ENCODE assay signal across 22 mouse cellular contexts in genomic region chr17:31571689-31572088, GRCm38 (mm10). TPM values are rescaled to one million over a fixed set of nuclear protein-coding genes. Genes with fewer than 3 reads are reported as not detected.
A peak's percentile ranks its signal among the peaks of the same experiment; 100 is the strongest.
DNase-seq lines count a peak whose midpoint lies in the region; ATAC-seq and TF ChIP-seq lines count a peak whose summit lies in the region.
"Had no signal": no experiment of that assay in that cellular context is flagged by ENCODE, and none has a peak within 500 bp of the region (broad histone marks: within the 10 kb centered on the region; RNA-seq: fewer than 3 reads in every experiment).

No protein-coding gene starts in this region.

- whole genome bisulfite sequencing in forebrain, postnatal 0 days: 68% methylated on average over 5 of the region's 5 CpGs
- WGBS in forebrain, embryonic 10.5 days: 95% methylated on average over 5 of the region's 5 CpGs
- 82% methylated on average over 5 of the region's 5 CpGs for WGBS in intestine, postnatal 0 days
- WGBS in intestine, embryonic 16.5 days: 82% methylated on average over 5 of the region's 5 CpGs
- WGBS in liver, postnatal 0 days (ENCODE audit: insufficient replicate concordance): 81% methylated on average over 5 of the region's 5 CpGs
- 85% methylated on average over 5 of the region's 5 CpGs for WGBS in liver, embryonic 12.5 days (ENCODE audit: insufficient replicate concordance)
- WGBS in stomach, postnatal 0 days: 80% methylated on average over 5 of the region's 5 CpGs

- DNase-seq in forebrain, postnatal 0 days: no peak
- DNase-seq in forebrain, embryonic 10.5 days (ENCODE audit: extremely low spot score, low spot score): no peak
- no peak for DNase-seq in liver, postnatal 0 days
- DNase-seq in stomach, postnatal 0 days (ENCODE audit: low spot score): no peak
- DNase-seq: adrenal gland, adult 8-10 months; adrenal gland, postnatal 36 days; B cell, adult 2 months; cerebellum, adult 2 months; cerebellum, postnatal 10 days; gastrocnemius, postnatal 14 days; heart, adult 2 months; heart, postnatal 36 days had no signal

- no peak overlapping the region for H3K4me2 ChIP-seq in forebrain, postnatal 0 days (ENCODE audit: low read depth)
- H3K4me2 ChIP-seq in intestine, postnatal 0 days (replicated peaks; ENCODE audit: low read depth): no peak overlapping the region
- H3K4me2 ChIP-seq in intestine, embryonic 16.5 days (ENCODE audit: low read depth, low read length): no peak overlapping the region
- no peak overlapping the region for H3K4me2 ChIP-seq in liver, postnatal 0 days (ENCODE audit: low read depth, low read length)
- no peak overlapping the region for H3K4me2 ChIP-seq in liver, embryonic 12.5 days
- H3K4me2 ChIP-seq in stomach, postnatal 0 days (replicated peaks; ENCODE audit: low read depth): no peak overlapping the region
- H3K4me2 ChIP-seq: heart, embryonic 11.5 days; heart, embryonic 15.5 days had no signal

- no peak overlapping the region for H3K9ac ChIP-seq in forebrain, postnatal 0 days
- H3K9ac ChIP-seq in intestine, postnatal 0 days (ENCODE audit: low read depth, low read length): no peak overlapping the region
- no peak overlapping the region for H3K9ac ChIP-seq in intestine, embryonic 16.5 days (ENCODE audit: low read depth, low read length)
- H3K9ac ChIP-seq in liver, postnatal 0 days (replicated peaks): no peak overlapping the region
- no peak overlapping the region for H3K9ac ChIP-seq in liver, embryonic 12.5 days
- H3K9ac ChIP-seq in stomach, postnatal 0 days (ENCODE audit: low read length): no peak overlapping the region
- H3K9ac ChIP-seq: heart, embryonic 15.5 days had no signal

- no peak for TF ChIP-seq EP300 in liver, postnatal 0 days (IDR thresholded peaks at IDR 0.05; ENCODE audit: low read depth)
- no peak for TF ChIP-seq EP300 in stomach, postnatal 0 days (optimal IDR thresholded peaks at IDR 0.05)

- 0 out of 2 replicates have a peak, but pooled peaks have one; percentile 10 for ATAC-seq in forebrain, postnatal 0 days
- ATAC-seq in intestine, postnatal 0 days: no peak
- no peak for ATAC-seq in intestine, embryonic 16.5 days
- no peak for ATAC-seq in liver, postnatal 0 days
- ATAC-seq in liver, embryonic 12.5 days: no peak
- ATAC-seq in stomach, postnatal 0 days (ENCODE audit: low FRiP score, low TSS enrichment): no peak
- ATAC-seq: CD4-positive, CD25-positive, alpha-beta regulatory T cell, adult 4 months; forebrain, embryonic 14.5 days; hindbrain, embryonic 16.5 days had no signal

- H3K9me3 ChIP-seq in forebrain, postnatal 0 days (ENCODE audit: low read length): no peaks in the 10 kb centered on the region
- no peaks in the 10 kb centered on the region for H3K9me3 ChIP-seq in forebrain, embryonic 10.5 days
- H3K9me3 ChIP-seq in intestine, postnatal 0 days (ENCODE audit: control insufficient read depth): no peaks in the 10 kb centered on the region
- H3K9me3 ChIP-seq in intestine, embryonic 16.5 days (ENCODE audit: control insufficient read depth, low read length): no peaks in the 10 kb centered on the region
- H3K9me3 ChIP-seq in liver, postnatal 0 days (ENCODE audit: low read length): no peaks in the 10 kb centered on the region
- H3K9me3 ChIP-seq in liver, embryonic 12.5 days (replicated peaks): no peaks in the 10 kb centered on the region
- no peaks in the 10 kb centered on the region for H3K9me3 ChIP-seq in stomach, postnatal 0 days (ENCODE audit: control insufficient read depth, low read length)
- H3K9me3 ChIP-seq: embryonic facial prominence, embryonic 10.5 days; G1E; heart, embryonic 15.5 days had no signal

- no peaks in the 10 kb centered on the region for H3K36me3 ChIP-seq in forebrain, postnatal 0 days (ENCODE audit: insufficient read depth)
- peaks cover 9% of the 10 kb centered on the region for H3K36me3 ChIP-seq in forebrain, embryonic 10.5 days (replicated peaks)
- no peaks in the 10 kb centered on the region for H3K36me3 ChIP-seq in intestine, postnatal 0 days (ENCODE audit: control insufficient read depth, insufficient read depth)
- no peaks in the 10 kb centered on the region for H3K36me3 ChIP-seq in intestine, embryonic 16.5 days (ENCODE audit: control insufficient read depth, insufficient read depth, low read length)
- no peaks in the 10 kb centered on the region for H3K36me3 ChIP-seq in liver, postnatal 0 days (replicated peaks; ENCODE audit: insufficient read depth, low read length)
- peaks cover 8% of the 10 kb centered on the region for H3K36me3 ChIP-seq in liver, embryonic 12.5 days
- no peaks in the 10 kb centered on the region for H3K36me3 ChIP-seq in stomach, postnatal 0 days (ENCODE audit: control insufficient read depth, insufficient read depth, low read length)
- H3K36me3 ChIP-seq: heart, embryonic 15.5 days had no signal

- no peak overlapping the region for H3K27ac ChIP-seq in forebrain, postnatal 0 days (ENCODE audit: low read depth, low read length)
- no peak overlapping the region for H3K27ac ChIP-seq in forebrain, embryonic 10.5 days
- H3K27ac ChIP-seq in intestine, postnatal 0 days (ENCODE audit: low read depth, low read length): no peak overlapping the region
- H3K27ac ChIP-seq in intestine, embryonic 16.5 days (ENCODE audit: low read length): no peak overlapping the region
- no peak overlapping the region for H3K27ac ChIP-seq in liver, postnatal 0 days (ENCODE audit: low read depth)
- H3K27ac ChIP-seq in liver, embryonic 12.5 days: no peak overlapping the region
- no peak overlapping the region for H3K27ac ChIP-seq in stomach, postnatal 0 days (replicated peaks)
- H3K27ac ChIP-seq: embryonic facial prominence, embryonic 10.5 days; heart, adult 2 months; heart, embryonic 15.5 days had no signal

- no peak overlapping the region for H3K4me3 ChIP-seq in forebrain, postnatal 0 days (ENCODE audit: low read depth, low read length)
- H3K4me3 ChIP-seq in forebrain, embryonic 10.5 days: no peak overlapping the region
- H3K4me3 ChIP-seq in intestine, postnatal 0 days (ENCODE audit: low read depth, low read length): no peak overlapping the region
- H3K4me3 ChIP-seq in intestine, embryonic 16.5 days (ENCODE audit: low read length): no peak overlapping the region
- H3K4me3 ChIP-seq in liver, postnatal 0 days (ENCODE audit: low read depth, low read length): no peak overlapping the region
- H3K4me3 ChIP-seq in liver, embryonic 12.5 days: no peak overlapping the region
- H3K4me3 ChIP-seq in stomach, postnatal 0 days (ENCODE audit: low read depth, low read length): no peak overlapping the region
- H3K4me3 ChIP-seq: embryonic facial prominence, embryonic 10.5 days; heart, adult 2 months; heart, embryonic 15.5 days had no signal

- peaks cover 16% of the 10 kb centered on the region for H3K4me1 ChIP-seq in forebrain, postnatal 0 days (ENCODE audit: insufficient read depth)
- H3K4me1 ChIP-seq in forebrain, embryonic 10.5 days: peaks cover 16% of the 10 kb centered on the region
- H3K4me1 ChIP-seq in intestine, postnatal 0 days (replicated peaks; ENCODE audit: control insufficient read depth, insufficient read depth, low read length): peaks cover 7% of the 10 kb centered on the region; the same call in 1 of the 2 replicates
- H3K4me1 ChIP-seq in intestine, embryonic 16.5 days (ENCODE audit: control insufficient read depth, insufficient read depth, low read length): peaks cover 23% of the 10 kb centered on the region
- peaks cover 22% of the 10 kb centered on the region for H3K4me1 ChIP-seq in liver, postnatal 0 days (ENCODE audit: insufficient read depth)
- H3K4me1 ChIP-seq in liver, embryonic 12.5 days: peaks cover 54% of the 10 kb centered on the region
- peaks cover 7% of the 10 kb centered on the region for H3K4me1 ChIP-seq in stomach, postnatal 0 days (replicated peaks; ENCODE audit: control insufficient read depth, insufficient read depth)

- H3K27me3 ChIP-seq in forebrain, postnatal 0 days (ENCODE audit: insufficient read depth, low read length): no peaks in the 10 kb centered on the region
- H3K27me3 ChIP-seq in forebrain, embryonic 10.5 days (ENCODE audit: poor library complexity, severe bottlenecking): no peaks in the 10 kb centered on the region
- H3K27me3 ChIP-seq in intestine, postnatal 0 days (replicated peaks; ENCODE audit: control insufficient read depth, insufficient read depth, low read length): no peaks in the 10 kb centered on the region
- no peaks in the 10 kb centered on the region for H3K27me3 ChIP-seq in intestine, embryonic 16.5 days (replicated peaks; ENCODE audit: control insufficient read depth, insufficient read depth, low read length)
- H3K27me3 ChIP-seq in liver, postnatal 0 days (ENCODE audit: insufficient read depth, low read length): no peaks in the 10 kb centered on the region
- no peaks in the 10 kb centered on the region for H3K27me3 ChIP-seq in liver, embryonic 12.5 days (replicated peaks)
- H3K27me3 ChIP-seq in stomach, postnatal 0 days (ENCODE audit: control insufficient read depth, insufficient read depth, low read length): no peaks in the 10 kb centered on the region
- H3K27me3 ChIP-seq: heart, embryonic 15.5 days had no signal

- TF ChIP-seq CTCF in forebrain, postnatal 0 days (IDR thresholded peaks at IDR 0.05; ENCODE audit: low read depth): peak; percentile 29; the same call in 1 of the 2 replicates
- peak; percentile 31; the same call in 1 of the 2 replicates for TF ChIP-seq CTCF in intestine, postnatal 0 days (IDR thresholded peaks at IDR 0.05; ENCODE audit: low read depth)
- TF ChIP-seq CTCF in liver, postnatal 0 days (IDR thresholded peaks at IDR 0.05; ENCODE audit: low read depth): peak; percentile 19; the same call in 1 of the 2 replicates
- TF ChIP-seq CTCF in stomach, postnatal 0 days (IDR thresholded peaks at IDR 0.05; ENCODE audit: low read depth): peak; percentile 38

RNA-seq across cellular contexts. Expression of gene Pknox1, which starts 7.2 kb away (rescaled TPM):
- 26.1 and 30.6 TPM in 2 replicates for total RNA-seq in forebrain, postnatal 0 days (2014; rRNA removed)
- polyA plus RNA-seq in forebrain, postnatal 0 days (2015; fragmentation: Nextera tagmentation; extraction: Ambion mirVana): 16.7 and 18.5 TPM in 2 replicates
- polyA plus RNA-seq in forebrain, embryonic 10.5 days (2016; fragmentation: Nextera tagmentation; extraction: Ambion mirVana): 18.3 and 19.1 TPM in 2 replicates
- polyA plus RNA-seq in intestine, postnatal 0 days (2015; fragmentation: Nextera tagmentation; extraction: Ambion mirVana): 10.3 and 11.2 TPM in 2 replicates
- polyA plus RNA-seq in intestine, embryonic 16.5 days (2015; fragmentation: Nextera tagmentation; extraction: Ambion mirVana): 25.7 and 27.4 TPM in 2 replicates
- 5.5 and 6.1 TPM in 2 replicates for polyA plus RNA-seq in liver, postnatal 0 days (2015; fragmentation: Nextera tagmentation; extraction: Ambion mirVana)
- polyA plus RNA-seq in liver, embryonic 12.5 days (2016; fragmentation: Nextera tagmentation; extraction: Ambion mirVana): 15.4 and 16.7 TPM in 2 replicates
- 9.5 and 9.8 TPM in 2 replicates for polyA plus RNA-seq in stomach, postnatal 0 days (2015; fragmentation: Nextera tagmentation; extraction: Ambion mirVana)

RNA-seq across cellular contexts. Expression of gene Ndufv3, which starts 51.8 kb away (rescaled TPM):
- 337 and 459 TPM in 2 replicates for total RNA-seq in forebrain, postnatal 0 days (2014; rRNA removed)
- 500 and 583 TPM in 2 replicates for polyA plus RNA-seq in forebrain, postnatal 0 days (2015; fragmentation: Nextera tagmentation; extraction: Ambion mirVana)
- 214 and 224 TPM in 2 replicates for polyA plus RNA-seq in forebrain, embryonic 10.5 days (2016; fragmentation: Nextera tagmentation; extraction: Ambion mirVana)
- polyA plus RNA-seq in intestine, postnatal 0 days (2015; fragmentation: Nextera tagmentation; extraction: Ambion mirVana): 534 and 558 TPM in 2 replicates
- 467 and 488 TPM in 2 replicates for polyA plus RNA-seq in intestine, embryonic 16.5 days (2015; fragmentation: Nextera tagmentation; extraction: Ambion mirVana)
- polyA plus RNA-seq in liver, postnatal 0 days (2015; fragmentation: Nextera tagmentation; extraction: Ambion mirVana): 213 and 215 TPM in 2 replicates
- polyA plus RNA-seq in liver, embryonic 12.5 days (2016; fragmentation: Nextera tagmentation; extraction: Ambion mirVana): 214 and 215 TPM in 2 replicates
- 334 and 344 TPM in 2 replicates for polyA plus RNA-seq in stomach, postnatal 0 days (2015; fragmentation: Nextera tagmentation; extraction: Ambion mirVana)

RNA-seq across cellular contexts. Expression of gene Wdr4, which starts 51.9 kb away (rescaled TPM):
- 54.4 and 55.7 TPM in 2 replicates for total RNA-seq in forebrain, postnatal 0 days (2014; rRNA removed)
- 28.7 and 31.7 TPM in 2 replicates for polyA plus RNA-seq in forebrain, postnatal 0 days (2015; fragmentation: Nextera tagmentation; extraction: Ambion mirVana)
- polyA plus RNA-seq in forebrain, embryonic 10.5 days (2016; fragmentation: Nextera tagmentation; extraction: Ambion mirVana): 78.5 and 81.3 TPM in 2 replicates
- polyA plus RNA-seq in intestine, postnatal 0 days (2015; fragmentation: Nextera tagmentation; extraction: Ambion mirVana): 11.7 and 12.5 TPM in 2 replicates
- 39.5 and 42.3 TPM in 2 replicates for polyA plus RNA-seq in intestine, embryonic 16.5 days (2015; fragmentation: Nextera tagmentation; extraction: Ambion mirVana)
- 8.9 and 10.0 TPM in 2 replicates for polyA plus RNA-seq in liver, postnatal 0 days (2015; fragmentation: Nextera tagmentation; extraction: Ambion mirVana)
- polyA plus RNA-seq in liver, embryonic 12.5 days (2016; fragmentation: Nextera tagmentation; extraction: Ambion mirVana): 42.2 and 46.1 TPM in 2 replicates
- 14.9 and 15.6 TPM in 2 replicates for polyA plus RNA-seq in stomach, postnatal 0 days (2015; fragmentation: Nextera tagmentation; extraction: Ambion mirVana)
